Mouse (Mus musculus): ENCODE results near the gene Rassf2.

Rassf2 gene

GRCm38 (mm10) chr2:132034590-132035469 is 4.8 kb upstream of the Rassf2 start:
- DNase-seq: no peak

DNA sequence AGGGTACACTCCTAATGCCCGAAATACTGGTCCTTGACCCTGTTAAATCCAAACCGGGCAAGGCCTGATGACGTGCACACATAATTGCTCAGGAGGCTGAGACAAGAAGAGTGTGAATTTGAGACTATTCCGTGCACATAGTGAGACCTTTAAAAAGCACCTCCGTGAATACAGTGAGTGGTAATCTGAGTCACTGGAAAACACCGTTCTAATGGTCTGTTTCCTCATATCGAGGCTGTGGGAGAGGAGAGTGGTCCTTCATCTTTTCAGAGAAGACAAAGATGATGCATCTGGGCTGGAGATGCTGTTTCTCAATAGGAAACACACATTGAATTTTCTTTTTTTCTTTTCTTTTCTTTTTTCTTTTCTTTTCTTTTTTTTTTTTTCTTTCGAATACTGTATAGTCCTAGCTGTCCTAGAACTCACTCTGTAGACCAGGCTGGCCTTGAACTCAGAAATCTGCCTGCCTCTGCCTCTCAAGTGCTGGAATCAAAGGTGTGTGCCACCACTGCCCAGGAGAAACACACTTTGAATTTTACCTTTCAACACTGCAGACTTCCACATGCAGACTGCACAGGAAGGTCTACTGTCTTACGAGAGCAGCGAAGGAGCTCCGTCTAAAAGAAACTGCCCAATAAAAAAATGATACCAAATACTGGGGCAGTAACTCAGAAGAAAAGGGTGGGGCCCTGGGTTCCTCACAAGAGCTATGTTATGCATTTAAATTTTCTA is 1.5 kb upstream of the Rassf2 start:
- DNase-seq: no peak

DNA sequence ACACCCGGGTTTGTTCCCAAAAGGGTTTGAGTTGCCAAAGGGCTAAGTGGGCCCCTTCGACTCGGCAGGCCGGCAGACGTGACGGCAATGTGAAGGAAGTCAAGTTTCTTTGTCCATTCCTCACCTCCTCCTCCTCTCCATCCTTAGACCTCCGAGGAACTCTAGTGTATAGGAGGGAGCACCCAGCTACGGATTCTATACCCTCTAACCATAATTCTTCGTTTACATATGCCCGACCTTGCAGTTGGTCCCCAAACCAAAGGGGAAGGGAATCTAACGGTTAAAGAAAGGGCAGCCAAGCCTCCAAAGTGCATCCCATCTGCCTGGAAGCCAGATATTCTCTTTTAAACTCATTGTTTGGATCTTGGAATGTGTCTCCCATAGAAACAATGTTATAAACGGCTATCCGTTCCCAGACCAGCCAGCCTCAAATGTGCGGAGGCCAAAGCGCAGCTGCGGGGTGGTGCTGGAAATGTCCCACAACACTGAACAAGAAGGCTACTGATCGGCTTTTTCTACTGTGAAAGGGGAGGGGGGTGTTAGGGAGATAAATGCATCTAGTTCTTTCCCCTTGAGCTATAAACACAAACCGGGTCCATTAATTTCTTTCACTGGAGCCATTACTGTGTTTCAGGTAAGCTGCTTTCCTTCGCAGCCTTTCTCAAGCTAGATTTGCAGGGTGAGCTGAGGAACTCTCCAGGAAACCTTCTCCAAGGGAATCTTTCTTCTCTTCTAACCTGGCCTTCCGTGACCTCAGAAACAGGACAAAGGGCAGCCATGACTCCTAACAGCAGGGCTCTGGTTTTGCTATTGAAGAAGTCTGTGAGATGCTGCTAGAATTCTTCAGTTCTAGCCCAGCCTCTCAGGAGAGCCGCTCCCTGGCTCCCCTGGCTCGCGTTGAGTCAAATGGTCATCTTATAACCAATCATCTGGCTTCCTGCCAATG is 633 bp upstream of the Rassf2 start:
- DNase-seq: no peak

- DNase-seq: no peak
Measured at GRCm38 (mm10) chr2:132028894-132029605, 1.0 kb downstream of the Rassf2 start.

DNA sequence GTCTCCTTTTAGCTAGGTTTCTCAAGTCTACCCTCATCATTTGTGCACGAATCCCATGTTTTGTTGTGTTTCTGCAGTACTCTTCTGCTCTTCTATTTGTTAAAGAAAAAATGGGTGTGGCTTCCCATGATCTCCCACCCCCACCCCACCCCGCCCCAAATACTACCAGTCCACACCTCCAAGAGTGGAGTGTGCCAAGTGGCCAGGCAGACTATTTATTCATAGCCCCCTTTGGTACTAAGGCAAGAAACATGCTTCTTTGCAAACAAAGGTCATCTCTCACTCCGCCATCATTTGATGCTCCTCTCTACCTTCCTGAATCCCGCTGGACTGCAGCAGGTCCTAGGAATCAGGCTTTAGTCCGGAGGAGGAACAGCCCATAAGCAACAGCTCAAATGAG is 2.0 kb downstream of the Rassf2 start:
- DNase-seq: no peak

GRCm38 (mm10) chr2:132027366-132027765 is 2.7 kb downstream of the Rassf2 start:
- DNase-seq: no peak

DNA sequence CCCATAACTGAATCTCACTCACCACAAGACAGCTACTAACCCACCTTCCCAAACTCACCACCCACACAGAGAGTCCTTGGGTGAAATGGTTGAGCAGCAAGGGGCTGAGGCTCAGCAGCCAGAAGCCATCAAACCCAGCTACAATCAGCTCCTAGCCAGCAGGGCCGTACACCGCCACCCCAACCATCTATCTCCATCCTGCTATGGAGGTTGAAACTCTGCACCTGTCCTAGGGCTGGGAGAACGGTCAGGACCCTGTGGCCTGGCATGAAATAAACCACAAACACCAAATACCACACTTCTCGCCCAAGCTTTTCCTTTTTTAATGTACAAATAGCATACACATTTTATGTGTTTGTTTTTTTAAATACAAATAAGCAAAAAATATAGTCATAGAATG is 6.0 kb downstream of the Rassf2 start:
- no peak for DNase-seq

DNA sequence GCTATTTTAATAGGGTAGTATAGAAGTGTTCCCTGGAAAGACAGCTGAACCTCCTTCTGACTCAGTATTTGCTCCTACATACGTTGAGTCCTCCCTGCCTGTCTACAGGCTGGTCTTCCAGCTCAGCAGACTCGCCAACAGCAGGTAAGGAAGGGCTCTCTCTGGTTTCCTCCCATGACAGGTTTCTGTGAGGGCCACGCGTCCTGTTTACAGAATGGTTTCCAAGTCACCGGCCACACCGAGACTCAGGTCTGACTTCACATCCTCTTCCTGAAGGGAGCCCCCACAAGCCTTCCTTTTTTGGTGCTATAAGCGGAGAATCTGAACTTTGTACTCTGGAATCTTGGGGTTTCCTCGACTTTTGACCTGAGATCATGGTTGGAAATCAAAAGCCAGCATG is 7.4 kb downstream of the Rassf2 start:
- DNase-seq: no peak

DNA sequence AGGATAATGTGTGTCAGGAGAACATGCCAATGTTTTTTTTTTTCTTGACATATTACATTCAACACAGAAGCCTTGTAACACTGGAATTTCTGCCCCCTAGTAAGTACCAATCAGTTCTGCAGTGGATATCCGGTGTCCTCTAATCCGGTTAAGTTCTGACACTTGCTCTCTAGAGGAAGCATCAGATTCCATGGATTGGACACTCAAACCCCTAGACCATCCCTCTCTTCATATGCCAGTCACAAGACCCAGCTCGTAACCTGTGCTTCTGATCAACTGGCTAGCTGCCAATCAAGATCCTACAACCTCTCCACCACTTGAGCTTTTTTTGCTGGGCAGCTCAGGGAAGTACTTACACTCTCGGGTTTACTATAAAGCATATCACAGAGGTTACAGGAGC is 8.4 kb downstream of the Rassf2 start:
- no peak for DNase-seq

- no peak for DNase-seq
Measured at GRCm38 (mm10) chr2:132020991-132021541, 9.0 kb downstream of the Rassf2 start.

DNA sequence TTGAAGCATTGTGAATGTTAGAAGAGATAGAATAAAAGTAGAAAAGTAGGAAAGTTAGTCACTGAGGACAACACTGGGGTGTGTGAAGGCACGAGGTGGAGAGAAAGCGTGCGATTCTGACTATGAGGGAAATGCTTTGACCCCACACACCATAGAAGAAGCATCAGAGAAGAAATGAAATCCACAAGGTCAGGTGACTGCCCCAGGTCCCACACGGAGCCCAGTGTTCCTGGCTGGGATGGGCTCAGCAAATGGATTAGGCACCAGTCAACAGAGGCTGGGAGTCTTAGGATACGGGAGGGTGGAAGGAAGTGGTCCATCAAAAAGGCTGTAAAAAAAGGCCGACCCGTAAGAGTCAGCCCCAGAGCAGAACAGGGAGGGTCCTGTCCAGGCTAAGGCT is 9.6 kb downstream of the Rassf2 start:
- no peak for DNase-seq

DNA sequence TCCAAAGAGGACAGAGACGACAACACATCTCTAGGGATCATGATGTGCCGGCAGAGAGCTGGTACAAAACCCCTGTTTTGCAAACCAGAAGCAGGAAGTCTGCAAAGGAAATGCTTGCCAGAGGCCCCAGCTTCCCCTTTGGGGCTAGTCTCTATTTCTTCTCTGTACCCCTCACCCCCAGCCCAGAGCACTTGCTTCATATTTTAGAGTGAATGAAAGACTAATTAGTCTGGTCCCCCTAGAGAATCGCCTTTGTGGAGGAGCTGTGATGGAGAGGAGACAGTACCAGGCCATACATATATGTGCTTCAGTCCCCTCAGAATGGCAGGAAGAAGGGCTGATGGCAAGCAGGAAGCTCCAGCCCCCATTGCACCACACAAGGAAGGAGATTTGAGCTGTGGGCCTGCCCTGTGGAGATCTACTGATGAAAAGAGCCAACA is 10.7 kb downstream of the Rassf2 start:
- no peak for DNase-seq

DNA sequence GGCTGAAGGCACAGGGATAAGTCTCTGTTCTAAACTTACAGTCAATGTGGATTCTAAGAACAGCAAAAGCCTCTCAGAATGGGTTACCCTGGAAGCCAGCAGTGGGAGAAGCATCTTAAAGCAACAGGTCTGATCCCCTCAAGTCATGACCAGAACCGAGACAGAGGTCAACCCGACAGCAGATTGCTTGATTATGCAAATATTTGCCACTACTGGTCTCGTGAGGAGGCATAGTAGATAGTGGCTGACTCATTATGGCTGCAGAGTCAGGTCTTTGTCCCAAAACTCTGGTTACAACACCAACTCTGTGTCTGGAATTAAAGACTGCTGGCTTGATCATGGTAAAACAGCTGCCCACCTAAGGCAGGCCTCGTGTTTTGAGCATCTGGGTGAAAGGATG is 11.9 kb downstream of the Rassf2 start:
- DNase-seq: no peak

DNA sequence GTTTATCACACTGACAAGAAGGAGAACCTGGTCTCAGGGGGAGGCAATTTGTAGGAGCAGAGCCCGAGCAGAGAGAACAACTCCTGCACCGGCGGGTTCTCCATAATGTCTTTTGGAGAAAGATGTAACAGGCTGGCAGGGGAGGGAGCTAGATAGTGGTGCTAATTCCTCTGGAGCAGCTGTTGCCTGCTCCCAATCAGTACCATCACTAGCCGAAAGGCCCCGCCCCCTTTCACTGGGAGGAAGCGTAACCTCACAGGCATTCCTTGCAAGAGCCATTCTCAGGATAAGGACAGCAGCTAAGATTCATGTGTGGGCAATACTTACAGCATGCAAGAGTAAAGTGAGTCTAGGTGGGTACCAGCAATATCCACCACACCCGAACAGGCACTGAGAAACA is 12.4 kb downstream of the Rassf2 start:
- no peak for DNase-seq

DNA sequence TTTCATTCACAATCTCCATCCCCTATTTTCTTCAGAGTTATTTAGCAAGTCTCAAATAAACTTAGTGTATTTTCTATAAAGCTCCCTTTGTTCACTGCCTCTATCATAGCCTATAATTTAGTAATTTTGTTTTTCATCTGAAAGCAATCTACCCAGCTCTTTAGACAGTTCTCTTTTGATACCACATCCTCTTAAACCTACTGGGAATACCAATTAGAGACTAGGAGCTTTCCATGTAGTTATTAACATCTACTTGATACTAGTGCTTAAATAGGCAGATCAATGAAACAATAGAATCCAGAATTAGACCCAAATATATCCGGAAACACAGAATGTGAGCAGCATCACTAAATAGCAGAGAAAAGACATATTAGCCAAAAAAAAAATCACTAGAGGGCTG is 14.0 kb downstream of the Rassf2 start:
- no peak for DNase-seq

DNA sequence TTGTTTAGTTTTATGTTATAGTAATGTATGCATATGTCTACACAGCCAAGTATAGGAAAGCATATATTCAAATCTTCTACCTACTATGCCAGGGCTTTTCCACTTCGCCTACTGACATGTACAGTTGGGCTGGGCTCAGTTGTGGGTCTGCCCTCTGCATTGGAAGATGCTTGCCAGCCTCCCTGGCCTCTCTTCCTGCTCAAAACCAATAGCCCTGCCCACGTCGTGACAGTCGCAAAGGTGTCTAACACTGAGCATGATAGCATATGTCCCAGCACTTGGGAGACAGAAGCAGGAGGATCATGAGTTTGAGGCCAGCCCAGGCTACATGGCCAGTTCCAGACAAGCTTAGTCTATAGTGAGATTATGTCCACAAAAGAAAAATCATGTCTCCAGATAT is 16.9 kb downstream of the Rassf2 start:
- DNase-seq: no peak

- DNase-seq: no peak
Measured at GRCm38 (mm10) chr2:132010781-132011180, 19.3 kb downstream of the Rassf2 start.

- DNase-seq: no peak
Measured at GRCm38 (mm10) chr2:132008186-132008585, 21.9 kb downstream of the Rassf2 start.

GRCm38 (mm10) chr2:132007475-132007819 is 22.6 kb downstream of the Rassf2 start:
- DNase-seq: no peak

DNA sequence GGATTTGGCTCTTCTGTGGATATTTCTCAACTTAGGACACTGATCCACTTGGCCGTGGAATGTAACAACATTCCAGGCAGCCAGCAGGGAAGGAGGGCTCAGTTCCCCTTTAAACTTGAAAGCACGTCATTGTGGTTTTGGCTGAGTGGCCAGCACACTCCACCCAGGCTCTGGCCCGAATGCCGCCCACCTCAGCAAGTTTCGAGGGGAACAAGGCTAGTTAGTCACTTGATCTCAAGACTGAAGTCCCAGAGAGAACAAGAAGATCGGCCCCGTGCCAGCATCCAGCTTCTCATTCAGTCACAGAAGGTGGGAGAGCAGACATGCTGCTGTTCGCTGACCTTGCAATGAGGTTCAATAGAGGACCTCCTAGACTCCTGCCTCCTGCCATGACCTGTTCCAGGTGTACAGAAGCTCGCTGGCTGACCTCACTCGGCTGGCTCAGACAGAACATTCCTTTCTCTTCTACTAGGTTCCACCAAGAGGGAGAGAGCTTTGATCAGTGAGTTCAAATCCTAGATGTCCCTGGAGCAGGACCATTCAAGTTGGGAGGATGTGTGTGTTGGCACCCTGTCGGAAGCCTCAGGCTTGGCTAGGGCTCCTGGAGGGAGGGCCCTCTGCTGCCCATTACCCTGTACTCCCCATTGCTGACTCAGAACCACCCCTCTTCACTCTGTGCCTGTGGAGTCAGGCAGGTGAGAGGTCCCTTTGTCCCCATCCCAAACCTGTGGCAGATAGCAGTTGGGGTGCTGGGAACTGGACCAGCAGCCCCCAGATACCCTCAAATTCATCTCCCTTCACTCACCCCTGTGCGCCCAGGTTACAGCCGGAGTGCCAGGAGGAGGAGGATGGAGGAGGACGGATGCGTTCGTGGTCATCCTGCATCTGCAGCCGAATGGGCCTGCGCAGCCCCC is 23.2 kb downstream of the Rassf2 start:
- no peak for DNase-seq

DNA sequence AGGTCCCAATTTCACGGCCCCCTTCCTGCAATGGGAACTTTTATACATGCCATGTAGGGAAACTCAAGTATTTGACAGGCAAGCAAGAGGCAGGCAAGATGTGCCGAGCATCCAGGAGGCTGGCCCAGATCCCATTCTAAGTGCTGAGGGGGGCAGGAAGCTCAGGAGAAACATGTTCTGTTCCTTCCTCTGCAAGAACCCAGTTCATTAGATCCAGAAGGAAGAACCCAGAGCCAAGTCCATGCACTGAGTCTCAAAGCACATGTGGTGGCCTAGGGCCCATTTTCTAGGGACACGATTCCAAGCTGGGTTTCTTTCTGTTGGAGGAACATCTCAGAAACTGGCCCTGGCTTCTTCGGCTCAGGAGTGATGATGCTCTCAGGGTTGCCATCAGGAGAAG is 24.6 kb downstream of the Rassf2 start:
- no peak for DNase-seq
